Mouse (Mus musculus) adrenal gland, postnatal 36 days (tissue): ENCODE measurements around the gene Prss57. TPM values are rescaled to one million over a fixed set of nuclear protein-coding genes. Genes with fewer than 3 reads are reported as not detected.

Experiments
- DNase-seq, 2 experiments: peaks; one replicate each; pipeline ENCODE4 v3.0.0; 2021; ENCODE audit warnings: mixed read lengths in 1 of 2
- total RNA-seq, 2 experiments: library from RNA; stranded (reverse); gene quantifications; 2 replicates each; pipeline ENCODE4 v1.2.3; 2021

Gene Prss57
- total RNA-seq, 2 experiments from 2014 or later = not detected

- DNase-seq = no peak
Measured at GRCm38 (mm10) chr10:79755854-79756253, 34.9 kb downstream of the Prss57 start.

- peak; percentile 86 to 94 for DNase-seq
Measured at GRCm38 (mm10) chr10:79754856-79755516, 35.8 kb downstream of the Prss57 start, which contains the start of gene Fgf22. Gene Fgf22, plus strand, starts transcription at chr10:79755076.

GRCm38 (mm10) chr10:79748496-79748895, 42.3 kb downstream of the Prss57 start:
- DNase-seq = no peak

- no peak for DNase-seq
Measured at GRCm38 (mm10) chr10:79746774-79747151, 44.0 kb downstream of the Prss57 start.

- peak; percentile 95 to 96 for DNase-seq
Measured at GRCm38 (mm10) chr10:79745898-79746773, 44.6 kb downstream of the Prss57 start, which contains the start of gene Polrmt. Gene Polrmt, minus strand, starts transcription at chr10:79746581.

GRCm38 (mm10) chr10:79745411-79745810, 45.4 kb downstream of the Prss57 start:
- DNase-seq = no peak

GRCm38 (mm10) chr10:79743650-79744365, 47.0 kb downstream of the Prss57 start:
- DNase-seq = no peak

- DNase-seq = no peak
Measured at GRCm38 (mm10) chr10:79743161-79743560, 47.6 kb downstream of the Prss57 start.

GRCm38 (mm10) chr10:79740863-79741262, 49.9 kb downstream of the Prss57 start:
- no peak for DNase-seq

GRCm38 (mm10) chr10:79739234-79739633, 51.5 kb downstream of the Prss57 start:
- DNase-seq = no peak

GRCm38 (mm10) chr10:79738259-79738658, 52.5 kb downstream of the Prss57 start:
- peak in 1 of 2 experiments; percentile 43 for DNase-seq

GRCm38 (mm10) chr10:79736706-79737105, 54.1 kb downstream of the Prss57 start:
- peak; percentile 42 to 56 for DNase-seq

GRCm38 (mm10) chr10:79735361-79735760, 55.4 kb downstream of the Prss57 start:
- DNase-seq = peak; percentile 32 to 43

- no peak for DNase-seq
Measured at GRCm38 (mm10) chr10:79733847-79734246, 56.9 kb downstream of the Prss57 start.

GRCm38 (mm10) chr10:79732500-79732899, 58.3 kb downstream of the Prss57 start:
- DNase-seq = peak; percentile 49 to 62

Other genes with a start within 250 kb of the Prss57 start
- gene Mier2, start 235.8 kb downstream of the Prss57 start, total RNA-seq = 10 to 100 TPM; 30.4 to 33.4 TPM
- not detected for gene Theg, start 203.6 kb downstream of the Prss57 start, total RNA-seq
- under 1 TPM; 0.16 to 0.30 TPM for gene C2cd4c, start 176.9 kb downstream of the Prss57 start, total RNA-seq
- gene Shc2, start 153.0 kb downstream of the Prss57 start, total RNA-seq = 1 to 10 TPM; 3.0 to 5.2 TPM
- gene Odf3l2, start 145.2 kb downstream of the Prss57 start, total RNA-seq = not detected
- gene Madcam1, start 126.4 kb downstream of the Prss57 start, total RNA-seq = not detected
- 10 to 100 TPM; 31.6 to 39.0 TPM for gene Tpgs1, start 121.6 kb downstream of the Prss57 start, total RNA-seq
- gene Cdc34, start 108.8 kb downstream of the Prss57 start, total RNA-seq = 10 to 100 TPM; 75.0 to 79.9 TPM
- 1 to 10 TPM in 1 of 2 experiments, under 1 TPM in 1; 0.86 to 1.0 TPM for gene Gzmm, start 101.9 kb downstream of the Prss57 start, total RNA-seq
- 100 to 1,000 TPM; 558 to 568 TPM for gene Bsg, start 86.5 kb downstream of the Prss57 start, total RNA-seq
- gene Hcn2, start 74.3 kb downstream of the Prss57 start, total RNA-seq = 1 to 10 TPM; 4.3 to 6.0 TPM
- gene Polrmt, start 44.4 kb downstream of the Prss57 start, total RNA-seq = 10 to 100 TPM; 51.1 to 58.0 TPM
- gene Fgf22, start 35.9 kb downstream of the Prss57 start, total RNA-seq = not detected
- gene Rnf126, start 24.0 kb downstream of the Prss57 start, total RNA-seq = 10 to 100 TPM; 53.0 to 55.2 TPM
- gene Fstl3, start 13.7 kb downstream of the Prss57 start, total RNA-seq = 10 to 100 TPM; 11.3 to 22.9 TPM
- 10 to 100 TPM; 75.4 to 93.7 TPM for gene Palm, start 2.6 kb upstream of the Prss57 start, total RNA-seq
- gene Misp, start 30.0 kb upstream of the Prss57 start, total RNA-seq = under 1 TPM in 1 of 2 experiments, not detected in 1; 0.43 TPM
- gene Ptbp1, start 63.5 kb upstream of the Prss57 start, total RNA-seq = 100 to 1,000 TPM; 257 to 299 TPM
- gene Prtn3, start 83.5 kb upstream of the Prss57 start, total RNA-seq = under 1 TPM; 0.50 to 0.56 TPM
- under 1 TPM; 0.16 to 0.50 TPM for gene Plppr3, start 83.7 kb upstream of the Prss57 start, total RNA-seq
- gene Elane, start 95.3 kb upstream of the Prss57 start, total RNA-seq = under 1 TPM; 0.30 to 0.33 TPM
- 1,000 to 10,000 TPM; 1,484 to 1,596 TPM for gene Cfd, start 99.9 kb upstream of the Prss57 start, total RNA-seq
- gene Med16, start 118.0 kb upstream of the Prss57 start, total RNA-seq = 10 to 100 TPM; 39.7 to 50.6 TPM
- gene Gm26602, start 119.9 kb upstream of the Prss57 start, total RNA-seq = not detected
- gene Kiss1r, start 126.0 kb upstream of the Prss57 start, total RNA-seq = 1 to 10 TPM; 1.2 to 1.3 TPM
- gene R3hdm4, start 130.2 kb upstream of the Prss57 start, total RNA-seq = 100 to 1,000 TPM; 104 to 118 TPM
- gene Arid3a, start 136.1 kb upstream of the Prss57 start, total RNA-seq = 1 to 10 TPM; 3.0 to 4.1 TPM
- gene Wdr18, start 169.2 kb upstream of the Prss57 start, total RNA-seq = 10 to 100 TPM; 37.8 to 48.9 TPM
- not detected for gene Grin3b, start 179.8 kb upstream of the Prss57 start, total RNA-seq
- gene Tmem259, start 193.4 kb upstream of the Prss57 start, total RNA-seq = 100 to 1,000 TPM; 144 to 146 TPM
- gene Cnn2, start 197.6 kb upstream of the Prss57 start, total RNA-seq = 10 to 100 TPM; 30.2 to 42.9 TPM
- 10 to 100 TPM; 20.2 to 20.3 TPM for gene Abca7, start 205.5 kb upstream of the Prss57 start, total RNA-seq
- 1 to 10 TPM; 4.5 to 5.4 TPM for gene Arhgap45, start 225.7 kb upstream of the Prss57 start, total RNA-seq
- 100 to 1,000 TPM in 1 of 2 experiments, 10 to 100 TPM in 1; 92.8 to 108 TPM for gene Polr2e, start 248.8 kb upstream of the Prss57 start, total RNA-seq